Mouse (Mus musculus) neural tube, embryonic 14.5 days (tissue): ENCODE measurements around the gene Klf12. TPM values are rescaled to one million over a fixed set of nuclear protein-coding genes. Genes with fewer than 3 reads are reported as not detected.
A peak's percentile ranks its signal among the peaks of the same experiment; 100 is the strongest.

Source experiments
- ATAC-seq: fragments of 200-750 bp; cut with Nextera tagmentation; 2 replicates; pipeline ENCODE4 v1.8.0; 2017; ENCODE audit warnings: low read depth, mild to moderate bottlenecking, moderate TSS enrichment, moderate library complexity
- H3K27ac ChIP-seq: fragments of 300-500 bp; sonication (generic); 2 replicates; pipeline ENCODE4 v1.5.1; 2014; ENCODE audit warnings: low read depth, mild to moderate bottlenecking, control low read depth, low read length, moderate library complexity, mixed read lengths
- H3K27me3 ChIP-seq: fragments of 300-500 bp; sonication (generic); 2 replicates; pipeline ENCODE4 v1.6.1; 2014; ENCODE audit warnings: low read length; ENCODE audit not compliant: control insufficient read depth, insufficient read depth
- H3K36me3 ChIP-seq: fragments of 300-500 bp; sonication (generic); 2 replicates; pipeline ENCODE4 v1.6.1; 2014; ENCODE audit warnings: low read length, mixed read lengths; ENCODE audit not compliant: control insufficient read depth, insufficient read depth
- H3K4me1 ChIP-seq: fragments of 300-500 bp; sonication (generic); 2 replicates; pipeline ENCODE4 v1.6.1; 2014; ENCODE audit warnings: low read length; ENCODE audit not compliant: control insufficient read depth, insufficient read depth
- H3K4me2 ChIP-seq: fragments of 300-500 bp; sonication (generic); 2 replicates; pipeline ENCODE4 v1.6.1; 2014; ENCODE audit warnings: mild to moderate bottlenecking, low read depth, low read length, control low read depth
- H3K4me3 ChIP-seq: fragments of 300-500 bp; sonication (generic); 2 replicates; pipeline ENCODE4 v1.5.1; 2014; ENCODE audit warnings: low read depth, low read length, control low read depth, mixed read lengths
- H3K9ac ChIP-seq: fragments of 300-500 bp; sonication (generic); replicated peaks from 2 replicates; pipeline ENCODE4 v1.6.1; 2014; ENCODE audit warnings: low read depth, mild to moderate bottlenecking, control low read depth, low read length, mixed read lengths
- H3K9me3 ChIP-seq: fragments of 300-500 bp; sonication (generic); 2 replicates; pipeline ENCODE4 v1.6.1; 2016; ENCODE audit warnings: low read length; ENCODE audit not compliant: control insufficient read depth
- WGBS: fragments of 180-500 bp; shearing (Covaris S2); extraction: QIAGEN DNeasy Blood & Tissue Kit; methylation state at CpG from one replicate; pipeline ENCODE4 v1.1.7; 2014; 5-methylcytosine and 5-hydroxymethylcytosine counted together
- polyA plus RNA-seq: library from polyadenylated mRNA; unstranded; fragments of >200 nt; fragmentation: Nextera tagmentation; extraction: Ambion mirVana; gene quantifications from 2 replicates; pipeline ENCODE4 v1.2.1, GENCODE M21; 2014

The Klf12 gene
- polyA plus RNA-seq, 1 experiment from 2014 or later = 43.7 TPM

DNA sequence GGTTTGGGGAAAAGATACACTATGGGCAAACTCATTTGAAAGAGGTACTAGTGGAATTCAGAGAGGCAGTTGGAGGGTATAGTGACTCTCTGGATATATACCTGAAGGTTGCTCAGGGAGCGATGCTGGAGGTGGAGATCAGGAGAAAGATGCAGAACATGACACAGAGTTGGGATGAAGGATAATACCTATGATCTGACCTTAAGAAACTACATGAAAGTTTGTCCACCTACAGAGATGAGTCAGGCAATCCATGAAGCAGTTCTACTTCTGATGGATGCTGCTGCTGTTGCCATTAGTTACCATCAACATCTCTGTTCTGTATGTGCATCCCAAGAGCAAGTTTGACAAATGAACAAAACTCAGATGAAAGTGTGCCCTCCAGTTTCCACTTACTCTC is 222.0 kb downstream of the Klf12 start:
- Histone ChIP-seq H3K9ac (no peak overlapping the region), H3K27me3 (no peaks in the 10 kb centered on the region), H3K36me3 (no peaks in the 10 kb centered on the region), H3K27ac (no peak overlapping the region), H3K4me2 (no peak overlapping the region), H3K9me3 (no peaks in the 10 kb centered on the region), H3K4me1 (no peaks in the 10 kb centered on the region), H3K4me3 (no peak overlapping the region)
- WGBS = 100% methylated on average over 1 of the region's 1 CpGs
- ATAC-seq = no peak

DNA sequence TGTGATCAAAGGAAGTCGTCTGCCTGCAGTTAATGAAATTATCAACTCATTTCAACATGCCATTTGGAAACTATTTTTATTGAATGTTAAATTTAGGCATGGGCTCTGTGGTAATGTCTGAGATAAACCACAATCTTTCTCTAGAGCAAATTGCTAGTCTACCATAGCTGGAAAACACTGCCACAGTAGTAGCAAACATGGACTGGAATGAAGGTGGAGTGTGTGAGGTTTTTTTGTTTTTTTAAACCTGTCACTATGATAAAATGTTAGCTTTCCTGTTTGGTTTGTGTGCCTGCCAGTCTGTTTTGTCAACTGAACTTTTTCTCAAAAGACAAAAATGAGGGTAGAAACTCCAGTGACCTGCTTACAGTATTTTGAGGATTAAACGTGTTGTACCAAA is 230.3 kb downstream of the Klf12 start:
- Histone ChIP-seq H3K9ac (no peak overlapping the region), H3K4me1 (no peaks in the 10 kb centered on the region), H3K36me3 (no peaks in the 10 kb centered on the region), H3K27ac (no peak overlapping the region), H3K4me2 (no peak overlapping the region), H3K4me3 (no peak overlapping the region), H3K9me3 (no peaks in the 10 kb centered on the region), H3K27me3 (no peaks in the 10 kb centered on the region)
- 78% methylated on average over 2 of the region's 2 CpGs for WGBS
- ATAC-seq = no peak

DNA sequence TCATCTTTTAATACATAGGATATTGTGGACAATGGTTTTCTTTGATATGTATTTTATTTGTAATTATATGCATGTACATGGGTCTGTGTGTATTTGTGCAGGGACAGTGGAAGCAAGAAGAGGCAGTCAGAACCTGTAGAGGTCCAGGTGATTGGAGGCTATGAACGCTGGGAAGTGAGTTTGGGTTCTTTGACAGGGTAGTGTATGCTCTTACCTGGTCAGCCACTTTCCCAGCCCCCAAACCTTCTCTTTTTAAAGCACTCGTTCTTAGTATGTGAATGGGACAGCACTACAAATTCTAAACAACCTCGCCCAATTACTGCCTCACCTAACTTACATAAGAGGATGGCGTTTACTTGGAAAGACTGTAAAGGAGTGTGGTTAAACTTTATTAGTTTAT is 231.0 kb downstream of the Klf12 start:
- Histone ChIP-seq H3K9ac (no peak overlapping the region), H3K27me3 (no peaks in the 10 kb centered on the region), H3K27ac (no peak overlapping the region), H3K36me3 (no peaks in the 10 kb centered on the region), H3K4me2 (no peak overlapping the region), H3K9me3 (no peaks in the 10 kb centered on the region), H3K4me1 (no peaks in the 10 kb centered on the region), H3K4me3 (no peak overlapping the region)
- ATAC-seq = no peak
- 83% methylated on average over 4 of the region's 4 CpGs for WGBS

DNA sequence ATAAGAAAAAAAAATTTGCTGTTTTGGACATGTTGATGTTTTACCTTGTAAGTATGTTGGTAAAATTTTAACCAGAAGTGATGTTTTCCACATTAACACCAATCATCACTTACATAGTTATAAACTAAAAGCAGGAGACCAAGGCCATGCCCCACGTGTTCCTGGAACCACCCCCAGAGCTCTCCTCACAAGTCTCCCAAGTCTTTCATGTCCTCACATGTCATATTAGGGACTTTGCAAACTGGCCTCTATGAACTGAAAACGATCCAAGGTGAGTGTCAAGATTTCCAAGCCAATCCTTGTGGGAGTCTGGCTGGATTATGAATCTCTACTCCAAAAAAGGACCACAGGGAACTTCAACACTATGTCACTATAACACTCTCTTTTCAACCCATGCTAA is 231.6 kb downstream of the Klf12 start:
- 91% methylated on average over 2 of the region's 2 CpGs for WGBS
- no peak for ATAC-seq
- no peaks in the 10 kb centered on the region for H3K36me3 ChIP-seq
- no peak overlapping the region for H3K4me3 ChIP-seq
- no peak overlapping the region for H3K4me2 ChIP-seq
- H3K9me3 ChIP-seq = no peaks in the 10 kb centered on the region
- no peak overlapping the region for H3K27ac ChIP-seq
- H3K9ac ChIP-seq = no peak overlapping the region
- no peaks in the 10 kb centered on the region for H3K27me3 ChIP-seq
- no peaks in the 10 kb centered on the region for H3K4me1 ChIP-seq

DNA sequence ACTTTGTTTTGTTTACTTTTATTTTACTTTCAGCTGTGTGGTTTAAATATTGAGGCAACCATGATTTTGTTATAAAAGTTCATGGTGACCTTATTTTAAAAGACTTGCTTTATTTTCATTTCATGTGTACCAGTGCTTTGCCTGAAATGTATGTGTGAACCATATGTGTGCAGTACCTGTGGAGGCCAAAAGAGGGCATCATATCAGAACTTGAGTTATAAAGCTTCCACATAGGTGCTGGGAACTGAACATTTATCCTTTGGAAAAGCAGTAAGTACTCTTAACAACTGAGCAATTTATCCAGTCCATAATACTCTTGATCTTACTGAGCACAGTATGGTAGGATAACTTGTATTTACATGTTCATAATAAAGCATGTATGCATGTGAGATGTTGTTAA is 239.0 kb downstream of the Klf12 start:
- no peak overlapping the region for H3K9ac ChIP-seq
- no peak overlapping the region for H3K27ac ChIP-seq
- no peaks in the 10 kb centered on the region for H3K27me3 ChIP-seq
- ATAC-seq = no peak
- H3K4me1 ChIP-seq = peaks cover 4% of the 10 kb centered on the region; the same call in 1 of the 2 replicates
- H3K4me2 ChIP-seq = no peak overlapping the region
- no peak overlapping the region for H3K4me3 ChIP-seq
- H3K36me3 ChIP-seq = no peaks in the 10 kb centered on the region
- H3K9me3 ChIP-seq = no peaks in the 10 kb centered on the region

DNA sequence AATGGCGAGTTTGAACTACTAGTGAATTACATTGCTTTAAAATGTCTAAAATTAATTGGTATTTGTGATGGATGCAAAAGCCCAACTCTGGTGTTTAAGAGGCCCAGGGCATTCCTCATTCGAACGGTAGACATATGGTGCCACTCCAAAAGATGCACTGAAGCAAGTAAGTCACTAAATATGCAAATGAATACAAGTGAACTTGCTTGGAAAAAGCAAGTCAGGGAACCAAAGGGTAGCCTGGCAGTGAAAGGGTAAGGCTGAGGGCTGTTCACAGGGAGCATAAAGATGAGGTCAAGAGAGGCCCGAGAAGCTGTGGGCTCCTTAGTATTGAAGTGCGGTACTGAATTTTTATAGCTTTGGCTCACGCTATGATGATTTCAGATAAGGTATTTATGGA is 242.7 kb downstream of the Klf12 start:
- no peaks in the 10 kb centered on the region for H3K27me3 ChIP-seq
- ATAC-seq = peak; percentile 17; the same call in 1 of the 2 replicates
- no peak overlapping the region for H3K4me3 ChIP-seq
- whole genome bisulfite sequencing = 28% methylated on average over 6 of the region's 6 CpGs
- peaks cover 4% of the 10 kb centered on the region; the same call in 1 of the 2 replicates for H3K4me1 ChIP-seq
- no peak overlapping the region for H3K9ac ChIP-seq
- no peaks in the 10 kb centered on the region for H3K9me3 ChIP-seq
- no peaks in the 10 kb centered on the region for H3K36me3 ChIP-seq
- H3K27ac ChIP-seq = no peak overlapping the region
- H3K4me2 ChIP-seq = no peak overlapping the region

DNA sequence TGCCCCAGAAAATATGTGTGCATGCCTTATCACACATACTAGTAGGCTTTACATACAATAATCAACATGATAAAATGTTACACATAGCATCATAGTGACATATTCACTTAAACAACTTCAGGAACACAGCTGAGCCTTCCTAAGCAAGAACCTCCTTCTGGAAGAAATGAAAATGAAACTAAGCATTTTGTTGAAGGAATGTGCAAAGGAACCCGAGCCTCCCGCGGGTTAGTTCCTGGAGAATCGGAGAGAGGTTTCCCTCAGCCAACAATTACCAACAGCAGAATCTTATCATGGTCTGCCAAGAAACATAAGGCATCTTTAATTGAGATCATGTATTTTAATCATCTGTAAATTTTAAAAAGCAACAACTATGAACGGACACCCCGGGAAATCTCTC is 257.8 kb downstream of the Klf12 start:
- H3K9me3 ChIP-seq = no peaks in the 10 kb centered on the region
- H3K4me2 ChIP-seq = no peak overlapping the region
- WGBS = 91% methylated on average over 6 of the region's 6 CpGs
- no peak for ATAC-seq
- no peak overlapping the region for H3K27ac ChIP-seq
- no peaks in the 10 kb centered on the region for H3K4me1 ChIP-seq
- H3K27me3 ChIP-seq = no peaks in the 10 kb centered on the region
- H3K4me3 ChIP-seq = no peak overlapping the region
- no peaks in the 10 kb centered on the region for H3K36me3 ChIP-seq
- H3K9ac ChIP-seq = no peak overlapping the region

DNA sequence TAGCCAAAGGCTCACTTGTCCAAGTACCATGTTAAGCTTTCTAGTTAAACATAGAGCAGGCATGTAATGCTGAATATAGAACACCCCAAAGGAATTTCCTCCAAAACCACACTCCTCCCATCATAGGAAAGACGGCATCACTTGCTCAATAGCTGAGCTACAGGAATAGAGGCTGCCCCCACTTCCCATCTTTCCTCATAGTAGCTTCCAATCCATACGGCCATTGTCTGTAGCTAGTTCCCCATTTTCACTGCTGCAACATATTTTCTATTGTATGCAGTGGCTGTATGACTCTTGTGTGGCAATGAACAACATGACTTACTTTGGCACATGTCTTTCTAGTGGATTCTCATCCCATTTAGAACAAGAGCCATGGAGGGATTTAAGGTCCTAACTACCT is 267.3 kb downstream of the Klf12 start:
- no peak overlapping the region for H3K4me2 ChIP-seq
- H3K4me3 ChIP-seq = no peak overlapping the region
- H3K9me3 ChIP-seq = no peaks in the 10 kb centered on the region
- H3K36me3 ChIP-seq = no peaks in the 10 kb centered on the region
- 88% methylated on average over 2 of the region's 2 CpGs for WGBS
- no peaks in the 10 kb centered on the region for H3K27me3 ChIP-seq
- no peak for ATAC-seq
- no peak overlapping the region for H3K9ac ChIP-seq
- no peaks in the 10 kb centered on the region for H3K4me1 ChIP-seq
- H3K27ac ChIP-seq = no peak overlapping the region

GRCm38 (mm10) chr14:100010525-100010924 is 274.0 kb downstream of the Klf12 start:
- Histone ChIP-seq H3K4me3 (no peak overlapping the region), H3K27ac (no peak overlapping the region), H3K9ac (no peak overlapping the region), H3K27me3 (no peaks in the 10 kb centered on the region), H3K36me3 (no peaks in the 10 kb centered on the region), H3K4me1 (0 out of 2 replicates have a peak, but pooled peaks cover 2% of the 10 kb centered on the region), H3K9me3 (no peaks in the 10 kb centered on the region), H3K4me2 (no peak overlapping the region)
- 74% methylated on average over 5 of the region's 5 CpGs for whole genome bisulfite sequencing
- no peak for ATAC-seq
